In the genomic region with DNA sequence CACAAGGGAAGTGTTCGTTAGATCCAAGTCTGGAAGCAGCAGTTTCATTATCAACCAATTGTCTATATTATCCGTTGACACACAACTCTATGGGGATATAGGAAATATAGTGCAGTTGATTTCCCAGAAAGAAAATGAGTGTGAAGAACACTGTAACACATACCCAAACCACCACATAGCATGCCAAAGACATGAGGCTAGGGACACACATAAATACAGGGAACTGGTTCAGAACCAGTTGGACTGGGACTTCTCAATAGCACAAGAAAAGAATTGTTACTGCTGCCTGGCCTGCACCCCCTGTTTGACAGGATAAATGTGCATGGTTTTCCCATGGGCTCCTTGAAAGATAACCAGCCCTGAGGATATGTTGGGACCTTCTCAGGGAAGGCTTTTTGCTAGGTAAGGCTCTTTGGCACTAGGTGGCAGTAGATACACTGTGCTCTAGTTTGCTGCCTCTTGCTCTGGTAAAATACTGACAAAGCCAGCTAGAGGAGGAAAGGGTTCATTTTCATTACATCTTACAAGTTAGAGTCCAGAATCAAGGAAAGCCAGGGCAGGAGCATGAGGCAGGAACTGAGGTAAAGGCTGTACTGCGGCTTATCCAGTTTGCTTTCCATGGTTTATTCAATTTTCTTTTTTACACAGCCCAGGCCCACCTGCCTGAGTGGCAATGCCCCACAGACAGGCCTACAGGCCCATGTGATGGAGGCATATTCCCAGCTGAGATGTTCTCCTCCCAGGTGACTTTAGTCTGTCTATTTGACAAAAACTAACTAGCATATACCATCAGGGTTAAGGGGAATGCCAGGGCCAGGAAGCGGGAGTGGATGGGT, we compare ENCODE assay signal across 9 mouse cellular contexts. TPM values are rescaled to one million over a fixed set of nuclear protein-coding genes. Genes with fewer than 3 reads are reported as not detected.
A peak's percentile ranks its signal among the peaks of the same experiment; 100 is the strongest.
DNase-seq lines count a peak whose midpoint lies in the region; ATAC-seq and TF ChIP-seq lines count a peak whose summit lies in the region.
"Had no signal": no experiment of that assay in that cellular context is flagged by ENCODE, and none has a peak within 500 bp of the region (broad histone marks: within the 10 kb centered on the region; RNA-seq: fewer than 3 reads in every experiment).

No protein-coding gene starts in this region.

- no peak overlapping the region for H3K27ac ChIP-seq in heart, embryonic 13.5 days (replicated peaks)
- no peak overlapping the region for H3K27ac ChIP-seq in kidney, embryonic 15.5 days
- H3K27ac ChIP-seq in liver, postnatal 0 days (ENCODE audit: low read depth) = no peak overlapping the region
- H3K27ac ChIP-seq in neural tube, embryonic 13.5 days (replicated peaks) = peak overlapping the region; percentile 23; the same call in 1 of the 2 replicates
- H3K27ac ChIP-seq: stomach, embryonic 15.5 days had no signal

- H3K9me3 ChIP-seq in E14TG2a.4 (ENCODE audit: low read length) = no peaks in the 10 kb centered on the region
- H3K9me3 ChIP-seq in heart, embryonic 13.5 days = no peaks in the 10 kb centered on the region
- H3K9me3 ChIP-seq in kidney, embryonic 15.5 days (replicated peaks) = no peaks in the 10 kb centered on the region
- no peaks in the 10 kb centered on the region for H3K9me3 ChIP-seq in liver, postnatal 0 days (ENCODE audit: low read length)
- no peaks in the 10 kb centered on the region for H3K9me3 ChIP-seq in neural tube, embryonic 13.5 days
- H3K9me3 ChIP-seq: stomach, embryonic 15.5 days had no signal

- H3K9ac ChIP-seq in heart, embryonic 13.5 days = 0 out of 2 replicates have a peak overlapping the region, but pooled peaks have one; percentile 21
- H3K9ac ChIP-seq in kidney, embryonic 15.5 days = no peak overlapping the region
- no peak overlapping the region for H3K9ac ChIP-seq in liver, postnatal 0 days (replicated peaks)
- H3K9ac ChIP-seq in neural tube, embryonic 13.5 days = 0 out of 2 replicates have a peak overlapping the region, but pooled peaks have one; percentile 45
- H3K9ac ChIP-seq: stomach, embryonic 15.5 days had no signal

- WGBS in heart, embryonic 13.5 days = 77% methylated on average over 4 of the region's 4 CpGs
- 82% methylated on average over 4 of the region's 4 CpGs for WGBS in kidney, embryonic 15.5 days
- 75% methylated on average over 4 of the region's 4 CpGs for WGBS in liver, postnatal 0 days (ENCODE audit: insufficient replicate concordance)
- WGBS in neural tube, embryonic 13.5 days = 81% methylated on average over 4 of the region's 4 CpGs

- H3K4me2 ChIP-seq in heart, embryonic 13.5 days = no peak overlapping the region
- no peak overlapping the region for H3K4me2 ChIP-seq in kidney, embryonic 15.5 days
- H3K4me2 ChIP-seq in liver, postnatal 0 days (ENCODE audit: low read depth, low read length) = no peak overlapping the region
- H3K4me2 ChIP-seq in neural tube, embryonic 13.5 days = no peak overlapping the region
- H3K4me2 ChIP-seq: stomach, embryonic 15.5 days had no signal

- TF ChIP-seq EP300 in liver, postnatal 0 days (IDR thresholded peaks at IDR 0.05; ENCODE audit: low read depth) = no peak

- 0 out of 2 replicates have a peak, but pooled peaks cover under 1% of the 10 kb centered on the region for H3K27me3 ChIP-seq in E14TG2a.4 (ENCODE audit: insufficient read depth, low read length)
- no peaks in the 10 kb centered on the region for H3K27me3 ChIP-seq in heart, embryonic 13.5 days (replicated peaks)
- H3K27me3 ChIP-seq in kidney, embryonic 15.5 days = no peaks in the 10 kb centered on the region
- no peaks in the 10 kb centered on the region for H3K27me3 ChIP-seq in liver, postnatal 0 days (ENCODE audit: insufficient read depth, low read length)
- no peaks in the 10 kb centered on the region for H3K27me3 ChIP-seq in neural tube, embryonic 13.5 days
- H3K27me3 ChIP-seq: stomach, embryonic 15.5 days had no signal

- peak; percentile 67 for TF ChIP-seq CTCF in E14TG2a.4 (conservative IDR thresholded peaks at IDR 0.05; ENCODE audit: low read length)
- peak; percentile 95 for TF ChIP-seq CTCF in liver, postnatal 0 days (IDR thresholded peaks at IDR 0.05; ENCODE audit: low read depth)

- peaks cover 33% of the 10 kb centered on the region for H3K36me3 ChIP-seq in E14TG2a.4 (ENCODE audit: insufficient read depth, low read length)
- H3K36me3 ChIP-seq in heart, embryonic 13.5 days = peaks cover 29% of the 10 kb centered on the region
- peaks cover 33% of the 10 kb centered on the region for H3K36me3 ChIP-seq in kidney, embryonic 15.5 days
- no peaks in the 10 kb centered on the region for H3K36me3 ChIP-seq in liver, postnatal 0 days (replicated peaks; ENCODE audit: insufficient read depth, low read length)
- peaks cover 23% of the 10 kb centered on the region for H3K36me3 ChIP-seq in neural tube, embryonic 13.5 days

- peak; percentile 81 for DNase-seq in 416B (ENCODE audit: low read depth)
- DNase-seq in cerebellum, postnatal 25 days = peak; percentile 47 to 63
- DNase-seq in liver, postnatal 0 days = no peak
- DNase-seq in ovary, adult 18-20 months (ENCODE audit: low spot score) = no peak

- H3K4me3 ChIP-seq in E14TG2a.4 (replicated peaks; ENCODE audit: low read length) = no peak overlapping the region
- H3K4me3 ChIP-seq in heart, embryonic 13.5 days = no peak overlapping the region
- H3K4me3 ChIP-seq in kidney, embryonic 15.5 days (replicated peaks) = no peak overlapping the region
- H3K4me3 ChIP-seq in liver, postnatal 0 days (ENCODE audit: low read depth, low read length) = no peak overlapping the region
- H3K4me3 ChIP-seq in neural tube, embryonic 13.5 days = no peak overlapping the region
- H3K4me3 ChIP-seq: stomach, embryonic 15.5 days had no signal

- no peak for ATAC-seq in heart, embryonic 13.5 days (ENCODE audit: extremely low read depth, insufficient number of reproducible peaks, low FRiP score, low TSS enrichment)
- ATAC-seq in kidney, embryonic 15.5 days (replicated peaks; ENCODE audit: low FRiP score) = peak; percentile 71
- ATAC-seq in liver, postnatal 0 days = peak; percentile 70
- peak; percentile 80 for ATAC-seq in neural tube, embryonic 13.5 days (ENCODE audit: low read depth)

- peaks cover 5% of the 10 kb centered on the region; the same call in 1 of the 2 replicates for H3K4me1 ChIP-seq in E14TG2a.4 (replicated peaks; ENCODE audit: low read depth, low read length)
- no peaks in the 10 kb centered on the region for H3K4me1 ChIP-seq in heart, embryonic 13.5 days
- no peaks in the 10 kb centered on the region for H3K4me1 ChIP-seq in kidney, embryonic 15.5 days
- H3K4me1 ChIP-seq in liver, postnatal 0 days (ENCODE audit: insufficient read depth) = no peaks in the 10 kb centered on the region
- H3K4me1 ChIP-seq in neural tube, embryonic 13.5 days (replicated peaks) = 0 out of 2 replicates have a peak, but pooled peaks cover 3% of the 10 kb centered on the region
- H3K4me1 ChIP-seq: stomach, embryonic 15.5 days had no signal

RNA-seq across cellular contexts. Expression of gene Ilk, which starts 10.0 kb away (rescaled TPM):
- polyA plus RNA-seq in heart, embryonic 13.5 days (2015; fragmentation: Nextera tagmentation; extraction: Ambion mirVana) = 354 and 386 TPM in 2 replicates
- polyA plus RNA-seq in kidney, embryonic 15.5 days (2015; fragmentation: Nextera tagmentation; extraction: Ambion mirVana) = 331 and 360 TPM in 2 replicates
- 95.1 and 103 TPM in 2 replicates for polyA plus RNA-seq in liver, postnatal 0 days (2015; fragmentation: Nextera tagmentation; extraction: Ambion mirVana)
- polyA plus RNA-seq in neural tube, embryonic 13.5 days (2015; fragmentation: Nextera tagmentation; extraction: Ambion mirVana) = 215 and 225 TPM in 2 replicates

RNA-seq across cellular contexts. Expression of gene Rrp8, which starts 10.8 kb away (rescaled TPM):
- polyA plus RNA-seq in heart, embryonic 13.5 days (2015; fragmentation: Nextera tagmentation; extraction: Ambion mirVana) = 25.0 and 25.1 TPM in 2 replicates
- 44.8 and 49.6 TPM in 2 replicates for polyA plus RNA-seq in kidney, embryonic 15.5 days (2015; fragmentation: Nextera tagmentation; extraction: Ambion mirVana)
- polyA plus RNA-seq in liver, postnatal 0 days (2015; fragmentation: Nextera tagmentation; extraction: Ambion mirVana) = 10.6 and 11.6 TPM in 2 replicates
- 26.0 and 26.3 TPM in 2 replicates for polyA plus RNA-seq in neural tube, embryonic 13.5 days (2015; fragmentation: Nextera tagmentation; extraction: Ambion mirVana)

RNA-seq across cellular contexts. Expression of gene Taf10, which starts 17.8 kb away (rescaled TPM):
- polyA plus RNA-seq in heart, embryonic 13.5 days (2015; fragmentation: Nextera tagmentation; extraction: Ambion mirVana) = 120 and 134 TPM in 2 replicates
- 127 and 136 TPM in 2 replicates for polyA plus RNA-seq in kidney, embryonic 15.5 days (2015; fragmentation: Nextera tagmentation; extraction: Ambion mirVana)
- polyA plus RNA-seq in liver, postnatal 0 days (2015; fragmentation: Nextera tagmentation; extraction: Ambion mirVana) = 104 and 110 TPM in 2 replicates
- 121 TPM in 2 replicates for polyA plus RNA-seq in neural tube, embryonic 13.5 days (2015; fragmentation: Nextera tagmentation; extraction: Ambion mirVana)

RNA-seq across cellular contexts. Expression of gene Tpp1, which starts 25.7 kb away (rescaled TPM):
- 80.7 and 88.2 TPM in 2 replicates for polyA plus RNA-seq in heart, embryonic 13.5 days (2015; fragmentation: Nextera tagmentation; extraction: Ambion mirVana)
- polyA plus RNA-seq in kidney, embryonic 15.5 days (2015; fragmentation: Nextera tagmentation; extraction: Ambion mirVana) = 92.7 and 94.9 TPM in 2 replicates
- polyA plus RNA-seq in liver, postnatal 0 days (2015; fragmentation: Nextera tagmentation; extraction: Ambion mirVana) = 60.9 and 65.8 TPM in 2 replicates
- polyA plus RNA-seq in neural tube, embryonic 13.5 days (2015; fragmentation: Nextera tagmentation; extraction: Ambion mirVana) = 48.4 and 49.2 TPM in 2 replicates

Comparison
In these comparisons a context has a peak if more than half of its experiments do, and no peak if none do; other contexts are left out.
1. DNase-seq: peak in 416B (single experiment) and cerebellum, postnatal 25 days (2 of 2); none in liver, postnatal 0 days (single experiment) and ovary, adult 18-20 months (single experiment).
2. H3K9ac ChIP-seq: peak in heart, embryonic 13.5 days (single experiment) and neural tube, embryonic 13.5 days (single experiment); none in kidney, embryonic 15.5 days (single experiment) and liver, postnatal 0 days (single experiment).